Mouse (Mus musculus): ENCODE results near the gene Dgcr8.

- TF ChIP-seq EP300 (IDR thresholded peaks at IDR 0.05; ENCODE audit: insufficient read depth, low read depth, low read length), result no peak
- no peak for TF ChIP-seq POLR2A (IDR thresholded peaks at IDR 0.05; ENCODE audit: insufficient read depth, low read depth, low read length)
Observed at GRCm38 (mm10) chr16:18233451-18233850, 55.6 kb downstream of the Dgcr8 start.
